Mouse (Mus musculus) embryonic facial prominence, embryonic 14.5 days (tissue): ENCODE measurements at regions not wholly inside any gene's neighbourhood (a gene's known extent, or its start where the extent isn't known, plus 50 kb on each side); places are given as distances from the start of the nearest gene placed in this dataset.

Source experiments
- ATAC-seq: fragments of 200-750 bp; cut with Nextera tagmentation; 2 replicates; pipeline ENCODE4 v1.8.0; 2017; ENCODE audit warnings: low read depth, moderate number of reproducible peaks, moderate TSS enrichment
- DNase-seq: peaks from one replicate; pipeline ENCODE4 v3.0.0-alpha.2; 2015; ENCODE audit warnings: low spot score
- H3K27ac ChIP-seq: fragments of 300-500 bp; sonication (generic); replicated peaks from 2 replicates; pipeline ENCODE4 v1.5.1; 2014; ENCODE audit warnings: low read depth, mild to moderate bottlenecking, low read length, moderate library complexity
- H3K27me3 ChIP-seq: fragments of 300-500 bp; sonication (generic); replicated peaks from 2 replicates; pipeline ENCODE4 v1.6.1; 2014; ENCODE audit warnings: low read length; ENCODE audit not compliant: control insufficient read depth, insufficient read depth
- H3K36me3 ChIP-seq: fragments of 300-500 bp; sonication (generic); 2 replicates; pipeline ENCODE4 v1.6.1; 2014; ENCODE audit warnings: low read length, mixed read lengths; ENCODE audit not compliant: control insufficient read depth, insufficient read depth
- H3K4me1 ChIP-seq: fragments of 300-500 bp; sonication (generic); 2 replicates; pipeline ENCODE4 v1.6.1; 2014; ENCODE audit warnings: antibody characterized with exemption, low read length; ENCODE audit not compliant: control insufficient read depth, insufficient read depth
- H3K4me2 ChIP-seq: fragments of 300-500 bp; sonication (generic); 2 replicates; pipeline ENCODE4 v1.6.1; 2014; ENCODE audit warnings: low read depth, mild to moderate bottlenecking, low read length, moderate library complexity, mixed read lengths
- H3K4me3 ChIP-seq: fragments of 300-500 bp; sonication (generic); 2 replicates; pipeline ENCODE4 v1.5.1; 2014; ENCODE audit warnings: low read depth, mild to moderate bottlenecking, low read length
- H3K9ac ChIP-seq: fragments of 300-500 bp; sonication (generic); 2 replicates; pipeline ENCODE4 v1.6.1; 2014; ENCODE audit warnings: low read depth, mild to moderate bottlenecking, low read length, moderate library complexity, mixed read lengths
- H3K9me3 ChIP-seq: fragments of 300-500 bp; sonication (generic); 2 replicates; pipeline ENCODE4 v1.6.1; 2016; ENCODE audit warnings: low read length; ENCODE audit not compliant: control insufficient read depth
- WGBS: fragments of 180-500 bp; shearing (Covaris S2); extraction: QIAGEN DNeasy Blood & Tissue Kit; methylation state at CpG from one replicate; pipeline ENCODE4 v1.1.7; 2014; 5-methylcytosine and 5-hydroxymethylcytosine counted together

- Histone ChIP-seq H3K4me2 (no peak overlapping the region), H3K27me3 (no peaks in the 10 kb centered on the region), H3K4me1 (no peaks in the 10 kb centered on the region), H3K27ac (no peak overlapping the region), H3K36me3 (no peaks in the 10 kb centered on the region), H3K9ac (no peak overlapping the region), H3K9me3 (no peaks in the 10 kb centered on the region), H3K4me3 (no peak overlapping the region)
- 56% methylated on average over 4 of the region's 4 CpGs for WGBS
- ATAC-seq (no peak), DNase-seq (peak; percentile 3)
Measured at GRCm38 (mm10) chr14:100423790-100424189, 139.3 kb upstream of the Klf12 start.

GRCm38 (mm10) chr14:100421666-100422065 lies 137.2 kb upstream of the Klf12 start:
- DNase-seq, result no peak
- WGBS, result 90% methylated on average over 4 of the region's 4 CpGs
- no peak for ATAC-seq
- Histone ChIP-seq H3K27me3 (no peaks in the 10 kb centered on the region), H3K4me1 (no peaks in the 10 kb centered on the region), H3K9ac (no peak overlapping the region), H3K4me3 (no peak overlapping the region), H3K36me3 (no peaks in the 10 kb centered on the region), H3K9me3 (no peaks in the 10 kb centered on the region), H3K4me2 (no peak overlapping the region), H3K27ac (no peak overlapping the region)

- no peaks in the 10 kb centered on the region for H3K9me3 ChIP-seq
- 47% methylated on average over 4 of the region's 4 CpGs for WGBS
- no peak for DNase-seq
- H3K4me1 ChIP-seq, result no peaks in the 10 kb centered on the region
- no peaks in the 10 kb centered on the region for H3K36me3 ChIP-seq
- H3K4me3 ChIP-seq, result no peak overlapping the region
- no peak overlapping the region for H3K4me2 ChIP-seq
- H3K27ac ChIP-seq, result no peak overlapping the region
- no peak overlapping the region for H3K9ac ChIP-seq
- ATAC-seq, result no peak
- H3K27me3 ChIP-seq, result no peaks in the 10 kb centered on the region
Measured at GRCm38 (mm10) chr14:100415099-100415498, 130.6 kb upstream of the Klf12 start.

GRCm38 (mm10) chr14:100412211-100412610 lies 127.7 kb upstream of the Klf12 start:
- Histone ChIP-seq H3K4me1 (no peaks in the 10 kb centered on the region), H3K4me3 (no peak overlapping the region), H3K27me3 (no peaks in the 10 kb centered on the region), H3K4me2 (no peak overlapping the region), H3K36me3 (no peaks in the 10 kb centered on the region), H3K27ac (no peak overlapping the region), H3K9me3 (no peaks in the 10 kb centered on the region), H3K9ac (no peak overlapping the region)
- ATAC-seq (no peak), DNase-seq (no peak)
- WGBS, result 81% methylated on average over 1 of the region's 1 CpGs

- 40% methylated on average over 5 of the region's 5 CpGs for WGBS
- peak overlapping the region; percentile 56 for H3K27ac ChIP-seq
- no peak overlapping the region for H3K9ac ChIP-seq
- no peak overlapping the region for H3K4me3 ChIP-seq
- H3K4me2 ChIP-seq, result no peak overlapping the region
- H3K4me1 ChIP-seq, result 0 out of 2 replicates have a peak, but pooled peaks cover 4% of the 10 kb centered on the region
- DNase-seq, result peak; percentile 67
- ATAC-seq, result no peak
- H3K9me3 ChIP-seq, result no peaks in the 10 kb centered on the region
- no peaks in the 10 kb centered on the region for H3K36me3 ChIP-seq
- no peaks in the 10 kb centered on the region for H3K27me3 ChIP-seq
Measured at GRCm38 (mm10) chr14:100397191-100397590, 112.7 kb upstream of the Klf12 start.

GRCm38 (mm10) chr14:100375218-100375983 lies 90.9 kb upstream of the Klf12 start:
- ATAC-seq (peak; percentile 41; the same call in 1 of the 2 replicates), DNase-seq (no peak)
- no peak overlapping the region; the same call in 1 of the 2 replicates for H3K27ac ChIP-seq
- no peak overlapping the region for H3K9ac ChIP-seq
- no peaks in the 10 kb centered on the region for H3K4me1 ChIP-seq
- no peak overlapping the region for H3K4me3 ChIP-seq
- no peaks in the 10 kb centered on the region for H3K36me3 ChIP-seq
- H3K4me2 ChIP-seq, result peak overlapping the region; percentile 42
- H3K9me3 ChIP-seq, result no peaks in the 10 kb centered on the region
- 32% methylated on average over 8 of the region's 8 CpGs for WGBS
- no peaks in the 10 kb centered on the region for H3K27me3 ChIP-seq

GRCm38 (mm10) chr14:100374494-100375217 lies 90.2 kb upstream of the Klf12 start:
- H3K36me3 ChIP-seq, result no peaks in the 10 kb centered on the region
- no peak overlapping the region for H3K4me3 ChIP-seq
- no peaks in the 10 kb centered on the region for H3K27me3 ChIP-seq
- H3K4me1 ChIP-seq, result no peaks in the 10 kb centered on the region
- DNase-seq, result peak; percentile 43
- H3K4me2 ChIP-seq, result peak overlapping the region; percentile 42
- WGBS, result 55% methylated on average over 18 of the region's 18 CpGs
- no peaks in the 10 kb centered on the region for H3K9me3 ChIP-seq
- ATAC-seq, result peak; percentile 9; the same call in 1 of the 2 replicates
- no peak overlapping the region; the same call in 1 of the 2 replicates for H3K27ac ChIP-seq
- no peak overlapping the region for H3K9ac ChIP-seq

GRCm38 (mm10) chr14:100366234-100366864 lies 81.9 kb upstream of the Klf12 start:
- peak overlapping the region; percentile 24 for H3K27ac ChIP-seq
- no peak overlapping the region for H3K9ac ChIP-seq
- 42% methylated on average over 5 of the region's 5 CpGs for WGBS
- H3K4me3 ChIP-seq, result no peak overlapping the region
- no peak overlapping the region for H3K4me2 ChIP-seq
- no peaks in the 10 kb centered on the region for H3K9me3 ChIP-seq
- 0 out of 2 replicates have a peak, but pooled peaks have one; percentile 41 for ATAC-seq
- no peaks in the 10 kb centered on the region for H3K36me3 ChIP-seq
- peaks cover 3% of the 10 kb centered on the region; the same call in 1 of the 2 replicates for H3K4me1 ChIP-seq
- peak; percentile 77 for DNase-seq
- H3K27me3 ChIP-seq, result no peaks in the 10 kb centered on the region
